Mouse (Mus musculus): ENCODE measurements around the gene Bcl7b.

Gene Bcl7b

GRCm38 (mm10) chr5:135171688-135172220 is 3.7 kb downstream of the Bcl7b start:
- DNase-seq = no peak

DNA sequence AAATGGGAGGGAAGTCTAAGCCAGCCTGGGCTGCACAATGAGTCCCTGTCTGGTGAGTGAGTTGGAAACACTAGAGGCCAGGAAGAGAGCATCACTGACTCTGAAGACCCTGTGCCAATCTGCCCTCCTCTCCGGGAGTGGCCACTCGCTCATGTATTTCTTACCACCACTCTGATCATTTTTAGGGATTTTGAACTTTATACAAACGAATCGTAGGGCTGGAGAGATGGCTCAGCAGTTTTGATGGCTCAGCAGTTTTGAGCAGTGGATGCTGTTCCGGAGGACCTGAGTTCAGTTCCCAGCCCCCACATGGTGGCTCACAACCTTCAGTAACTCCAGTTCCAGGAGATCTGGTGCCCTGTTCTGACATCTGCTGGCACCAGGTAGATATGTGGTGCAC is 4.9 kb downstream of the Bcl7b start:
- DNase-seq = no peak

- DNase-seq = no peak
Observed at GRCm38 (mm10) chr5:135175086-135175485, 7.0 kb downstream of the Bcl7b start.

DNA sequence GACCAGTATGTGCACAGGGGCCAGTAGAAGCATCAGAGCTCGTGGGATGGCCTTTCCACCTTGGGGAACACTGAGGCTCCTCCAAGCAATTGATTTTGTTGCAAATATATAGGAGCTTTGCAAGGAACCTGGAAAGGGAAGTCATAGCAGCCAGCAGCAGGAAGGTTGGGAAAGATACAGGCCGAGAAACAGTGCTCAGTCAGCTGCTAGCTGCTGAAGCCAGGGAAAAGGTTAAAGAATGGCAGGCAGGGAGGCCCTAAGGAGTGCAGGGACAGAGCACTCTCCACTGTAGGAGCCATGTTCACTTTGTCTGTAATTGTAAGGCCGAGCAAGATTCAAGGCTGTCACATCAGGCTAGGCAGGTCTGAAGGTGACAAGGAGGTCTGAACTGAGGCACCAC is 10.4 kb downstream of the Bcl7b start:
- DNase-seq = no peak

GRCm38 (mm10) chr5:135178996-135179395 is 10.9 kb downstream of the Bcl7b start:
- no peak for DNase-seq

GRCm38 (mm10) chr5:135179616-135180015 is 11.5 kb downstream of the Bcl7b start:
- DNase-seq = no peak

DNA sequence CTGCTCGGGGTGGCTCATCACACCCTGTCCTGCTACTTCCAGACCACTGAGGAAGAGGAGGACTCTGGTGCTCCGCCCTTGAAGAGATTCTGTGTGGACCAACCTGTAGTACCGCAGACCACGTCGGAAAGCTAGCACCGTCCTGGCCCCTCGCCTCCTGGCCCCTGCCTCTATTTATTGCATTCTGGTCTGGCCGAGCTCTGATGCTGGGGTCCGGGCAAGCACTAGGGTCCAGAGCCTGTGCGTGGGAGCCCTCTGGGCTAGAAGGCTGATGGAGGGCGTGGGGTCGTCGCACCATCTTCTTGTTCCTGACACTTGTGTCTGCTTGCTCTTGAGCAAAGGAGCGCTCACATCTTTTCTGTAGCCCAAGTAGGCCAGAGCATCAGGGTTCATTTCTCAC is 12.7 kb downstream of the Bcl7b start:
- no peak for DNase-seq

GRCm38 (mm10) chr5:135181776-135182175 is 13.7 kb downstream of the Bcl7b start:
- DNase-seq = no peak

DNA sequence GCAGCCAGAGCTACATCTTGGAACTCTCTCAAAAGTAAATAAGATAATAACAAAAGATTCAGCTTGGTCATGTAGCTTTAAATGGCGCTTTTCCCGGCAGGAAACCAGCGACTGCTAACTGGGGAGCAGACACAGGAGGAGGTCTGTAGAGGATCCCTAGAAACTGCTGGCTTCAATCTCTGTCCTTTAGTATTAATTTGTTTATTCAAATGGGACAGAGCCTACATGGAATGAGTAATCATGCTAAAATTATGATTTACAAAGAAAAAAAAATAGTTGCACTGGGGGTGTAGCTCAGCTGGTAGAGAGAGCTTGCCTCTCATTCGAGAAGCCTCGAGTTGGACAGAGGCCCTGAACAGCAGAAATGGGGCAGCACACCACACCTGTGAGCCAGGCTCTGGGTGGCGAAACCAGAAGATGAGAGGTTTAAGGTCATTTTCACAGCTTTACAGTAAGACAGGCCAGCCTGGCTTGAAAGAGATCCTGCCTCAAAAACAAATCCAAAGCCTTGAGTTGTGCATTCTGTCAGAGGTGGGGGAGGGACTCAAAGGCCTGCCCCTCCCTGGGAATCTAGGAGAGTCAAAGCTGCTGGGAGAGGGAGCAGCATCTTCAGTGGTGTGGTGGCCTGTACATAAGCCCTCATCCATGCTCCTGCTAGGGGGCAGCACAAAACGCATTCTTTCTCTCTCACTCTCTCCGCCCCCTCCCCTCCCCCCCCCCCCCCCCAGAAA is 15.2 kb downstream of the Bcl7b start:
- no peak for DNase-seq

GRCm38 (mm10) chr5:135185016-135185415 is 16.9 kb downstream of the Bcl7b start:
- no peak for DNase-seq

GRCm38 (mm10) chr5:135185596-135185995 is 17.5 kb downstream of the Bcl7b start:
- DNase-seq = peak; percentile 35

DNA sequence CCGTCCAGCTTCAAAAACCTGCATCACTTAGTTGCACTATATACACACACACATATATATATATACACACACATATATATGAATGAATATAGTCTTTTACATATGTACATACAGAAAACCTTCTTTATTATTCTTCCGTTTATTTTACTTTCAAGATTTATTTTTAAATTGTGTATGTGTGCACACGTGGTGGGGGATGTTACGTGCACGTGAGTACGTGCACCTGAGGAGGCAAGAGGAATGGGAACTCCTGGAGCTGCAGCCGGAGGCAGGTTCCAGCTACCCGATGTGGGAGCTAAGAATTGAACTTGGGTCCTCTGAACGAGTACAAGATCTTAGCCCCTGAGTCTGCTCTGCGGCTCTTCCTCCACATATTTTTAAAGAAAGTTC is 18.1 kb downstream of the Bcl7b start:
- DNase-seq = no peak

GRCm38 (mm10) chr5:135186621-135187348 is 18.7 kb downstream of the Bcl7b start, which contains the start of gene Baz1b:
Baz1b (plus strand) TSS chr5:135187264.
- DNase-seq = peak; percentile 97

GRCm38 (mm10) chr5:135187349-135188213 is 19.5 kb downstream of the Bcl7b start:
- DNase-seq = no peak

- DNase-seq = no peak
Observed at GRCm38 (mm10) chr5:135188214-135188554, 20.1 kb downstream of the Bcl7b start.

GRCm38 (mm10) chr5:135189281-135190022 is 21.4 kb downstream of the Bcl7b start:
- no peak for DNase-seq

GRCm38 (mm10) chr5:135191620-135192019 is 23.5 kb downstream of the Bcl7b start:
- peak; percentile 72 for DNase-seq

GRCm38 (mm10) chr5:135192431-135192830 is 24.3 kb downstream of the Bcl7b start:
- DNase-seq = no peak

DNA sequence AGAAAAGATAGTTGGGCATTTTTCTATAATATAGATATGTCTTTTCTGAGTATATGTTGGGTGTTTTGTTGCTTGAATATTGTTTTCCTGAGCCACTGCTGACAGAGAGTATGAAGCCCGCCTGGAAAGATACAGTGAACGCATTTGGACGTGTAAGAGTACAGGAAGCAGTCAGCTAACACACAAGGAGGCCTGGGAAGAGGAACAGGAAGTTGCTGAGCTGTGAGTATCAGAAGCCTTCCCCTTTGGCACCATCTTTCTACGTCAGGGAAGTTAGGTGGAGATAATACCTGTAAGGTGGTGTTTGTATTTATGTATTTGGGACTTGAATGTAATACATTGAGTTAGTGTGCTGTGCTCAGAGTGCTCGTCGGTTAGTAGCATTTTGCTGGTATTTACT is 28.3 kb downstream of the Bcl7b start:
- no peak for DNase-seq

GRCm38 (mm10) chr5:135202763-135203162 is 34.7 kb downstream of the Bcl7b start:
- DNase-seq = no peak

GRCm38 (mm10) chr5:135208197-135208596 is 40.1 kb downstream of the Bcl7b start:
- peak; percentile 15 for DNase-seq

DNA sequence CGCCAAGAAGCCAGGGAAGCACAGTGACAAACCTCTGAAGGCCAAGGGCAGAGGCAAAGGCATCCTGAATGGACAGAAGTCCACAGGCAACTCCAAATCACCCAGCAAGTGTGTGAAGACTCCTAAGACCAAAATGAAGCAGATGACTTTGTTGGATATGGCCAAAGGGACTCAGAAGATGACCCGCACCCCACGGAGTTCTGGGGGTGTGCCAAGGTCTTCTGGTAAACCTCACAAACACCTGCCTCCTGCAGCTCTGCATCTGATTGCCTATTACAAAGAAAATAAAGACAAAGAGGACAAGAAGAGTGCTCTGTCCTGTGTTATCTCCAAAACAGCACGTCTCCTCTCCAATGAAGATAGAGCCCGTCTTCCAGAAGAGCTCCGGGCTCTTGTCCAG is 48.8 kb downstream of the Bcl7b start:
- DNase-seq = no peak

DNA sequence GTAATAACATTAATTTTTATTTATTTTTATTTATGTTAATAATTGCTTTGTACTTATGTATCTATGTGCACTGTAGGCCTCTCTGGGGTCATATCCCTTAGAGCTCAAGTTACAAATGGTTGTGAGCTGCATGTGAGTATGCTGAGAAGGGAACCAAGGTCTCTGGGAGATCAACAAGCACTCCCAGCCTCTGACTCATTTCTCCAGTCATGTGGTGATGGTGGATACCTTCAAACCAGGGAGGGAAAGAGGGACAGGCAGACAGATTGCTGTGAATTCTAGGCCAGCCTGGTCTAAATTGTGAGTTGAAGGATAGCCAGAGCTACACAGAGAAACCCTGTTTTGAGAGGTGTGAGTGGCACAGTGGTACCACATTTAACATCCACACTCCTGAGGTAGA is 52.9 kb downstream of the Bcl7b start:
- no peak for DNase-seq
